Mouse (Mus musculus) urinary bladder, postnatal 4 days (tissue): ENCODE measurements at regions not wholly inside any gene's neighbourhood (a gene's known extent, or its start where the extent isn't known, plus 50 kb on each side); places are given as distances from the start of the nearest gene placed in this dataset.

ENCODE experiments used
- DNase-seq, 2 experiments: peaks; one replicate each; pipeline ENCODE4 v3.0.0; 2021 to 2022; ENCODE audit warnings: low spot score in 2 of 2

DNA sequence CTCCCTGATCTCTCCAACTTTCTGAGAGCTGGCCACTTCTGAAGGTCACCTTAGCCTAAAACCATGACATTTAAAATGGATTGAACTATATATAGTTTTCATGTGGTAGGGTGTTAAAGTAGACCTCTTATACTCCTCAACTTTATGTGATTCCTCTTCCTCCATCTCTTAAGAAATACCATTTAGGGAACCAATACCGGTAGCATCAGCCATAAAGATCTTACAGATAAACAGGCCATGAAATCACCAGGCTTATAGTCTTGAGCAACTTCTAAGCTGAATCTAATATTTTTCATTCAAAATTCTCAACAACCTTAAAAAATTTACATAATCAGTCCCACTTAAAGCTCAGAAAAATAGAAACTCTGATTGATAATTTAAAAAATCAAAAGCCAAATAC, 56.2 kb downstream of the Rpl36a-ps1 start:
- no peak for DNase-seq

- DNase-seq, result no peak
These were observed 56.7 kb downstream of the Rpl36a-ps1 start for GRCm38 (mm10) chr14:98937373-98937772.

- no peak for DNase-seq
These were observed 60.7 kb downstream of the Rpl36a-ps1 start for GRCm38 (mm10) chr14:98933371-98933916.

GRCm38 (mm10) chr14:98929276-98929675, 64.8 kb downstream of the Rpl36a-ps1 start:
- no peak for DNase-seq

GRCm38 (mm10) chr14:98908234-98908633, 85.9 kb downstream of the Rpl36a-ps1 start:
- no peak for DNase-seq

DNA sequence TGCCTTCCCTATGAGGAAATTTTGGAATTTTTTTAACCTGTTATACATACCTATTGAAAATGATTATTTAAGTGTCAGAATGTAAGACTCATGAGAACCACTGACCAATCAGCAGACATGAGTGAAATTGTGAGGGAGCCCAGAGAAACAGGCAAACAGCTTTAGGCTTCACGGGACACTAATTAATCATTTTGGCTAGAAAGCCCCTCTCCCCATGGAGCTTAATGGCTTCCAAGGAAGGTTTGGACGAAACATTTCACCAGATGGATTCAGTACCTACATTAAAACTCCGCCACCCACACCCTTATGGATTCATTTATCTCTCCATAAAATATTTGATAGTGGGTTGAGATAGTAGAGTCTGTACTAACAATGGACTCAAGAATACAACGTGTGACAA, 95.2 kb downstream of the Rpl36a-ps1 start:
- DNase-seq, result no peak

DNA sequence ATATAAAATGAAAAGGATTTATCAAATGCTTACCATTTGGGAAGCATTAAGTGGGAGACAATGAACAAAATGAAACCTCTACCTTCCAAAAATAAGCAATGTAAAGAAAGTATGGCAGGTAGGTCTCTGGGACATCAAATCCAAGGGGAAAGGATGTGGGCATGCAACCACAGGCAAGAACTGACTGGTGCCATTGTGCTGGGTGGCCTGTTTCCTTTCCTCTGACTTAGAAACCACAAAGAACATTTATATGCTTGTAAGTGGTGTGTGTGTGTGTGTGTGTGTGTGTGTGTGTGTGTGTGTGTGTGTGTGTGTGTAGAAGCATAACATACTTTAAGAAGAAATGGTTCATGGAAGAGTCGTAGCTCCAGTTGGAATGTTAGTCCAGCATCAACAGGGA, 96.7 kb downstream of the Rpl36a-ps1 start:
- no peak for DNase-seq

GRCm38 (mm10) chr14:98895933-98896332, 98.2 kb downstream of the Rpl36a-ps1 start:
- no peak for DNase-seq

GRCm38 (mm10) chr14:98892670-98893069, 101.4 kb downstream of the Rpl36a-ps1 start:
- DNase-seq, result no peak

GRCm38 (mm10) chr14:98891252-98891947, 102.7 kb downstream of the Rpl36a-ps1 start:
- no peak for DNase-seq

GRCm38 (mm10) chr14:98887588-98887987, 106.5 kb downstream of the Rpl36a-ps1 start:
- DNase-seq, result no peak

- no peak for DNase-seq
These were observed 107.1 kb downstream of the Rpl36a-ps1 start for GRCm38 (mm10) chr14:98886982-98887381.

DNA sequence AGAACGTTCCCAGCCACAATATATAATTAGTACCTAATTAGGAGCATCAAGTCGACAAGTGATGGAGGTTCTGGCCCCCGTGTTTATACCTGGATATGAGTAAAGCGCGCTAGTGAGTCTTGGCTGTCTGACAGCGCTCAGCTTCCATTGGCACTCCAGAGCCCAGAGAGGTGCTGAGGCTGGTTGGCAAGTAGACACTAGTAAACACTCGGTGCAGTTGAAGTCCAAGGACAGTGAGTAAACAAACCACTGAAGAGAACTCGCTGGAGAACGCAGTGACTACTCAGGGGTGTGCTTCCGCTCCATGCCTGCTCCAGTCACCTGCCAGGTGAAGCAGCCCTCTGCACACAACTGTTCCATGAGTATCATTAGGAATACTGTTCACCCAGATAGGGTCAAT, 111.5 kb downstream of the Rpl36a-ps1 start:
- DNase-seq, result no peak

GRCm38 (mm10) chr14:98877956-98878355, 116.2 kb downstream of the Rpl36a-ps1 start:
- no peak for DNase-seq

DNA sequence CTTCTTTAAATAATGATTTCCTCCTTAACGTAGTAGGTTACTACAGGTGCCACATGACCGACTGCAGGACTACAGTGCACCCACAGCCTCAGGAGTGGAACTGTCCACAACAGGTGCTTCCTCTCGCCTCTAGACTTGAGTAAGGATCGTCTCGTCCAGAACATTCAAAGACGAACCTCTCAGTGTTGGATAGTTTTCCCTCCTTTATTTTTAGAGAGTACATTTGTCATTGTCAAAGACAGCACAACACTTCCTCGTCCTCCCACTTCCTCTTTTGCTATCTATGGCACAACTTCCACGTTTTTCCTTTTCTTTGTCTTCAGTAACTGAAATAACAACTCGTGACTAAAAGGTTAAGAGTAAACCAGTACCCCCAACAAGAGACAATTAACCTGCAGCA, 120.7 kb downstream of the Rpl36a-ps1 start:
- no peak for DNase-seq

GRCm38 (mm10) chr14:98869888-98870287, 124.2 kb downstream of the Rpl36a-ps1 start:
- DNase-seq, result no peak

GRCm38 (mm10) chr14:98866880-98867279, 127.2 kb downstream of the Rpl36a-ps1 start:
- DNase-seq, result no peak

DNA sequence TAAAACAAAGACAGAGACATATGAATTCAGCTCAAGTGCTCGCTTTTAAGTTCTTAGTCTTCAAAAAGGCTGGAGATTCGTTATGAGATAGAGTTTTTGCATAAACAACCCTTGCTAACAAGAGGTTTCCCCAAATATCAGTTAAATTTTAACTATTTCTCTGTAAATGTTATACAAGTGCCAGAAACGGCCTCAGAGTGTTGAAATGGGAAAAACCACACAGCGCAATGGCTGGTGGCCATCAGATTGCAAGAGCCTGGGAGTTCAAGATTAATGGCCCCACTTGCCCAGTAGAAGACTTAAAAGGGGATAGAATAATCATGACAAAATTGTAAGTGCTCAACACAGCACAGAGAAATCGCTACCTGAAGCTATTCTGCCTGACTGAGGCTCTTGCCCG, 130.1 kb downstream of the Rpl36a-ps1 start:
- DNase-seq, result no peak

DNA sequence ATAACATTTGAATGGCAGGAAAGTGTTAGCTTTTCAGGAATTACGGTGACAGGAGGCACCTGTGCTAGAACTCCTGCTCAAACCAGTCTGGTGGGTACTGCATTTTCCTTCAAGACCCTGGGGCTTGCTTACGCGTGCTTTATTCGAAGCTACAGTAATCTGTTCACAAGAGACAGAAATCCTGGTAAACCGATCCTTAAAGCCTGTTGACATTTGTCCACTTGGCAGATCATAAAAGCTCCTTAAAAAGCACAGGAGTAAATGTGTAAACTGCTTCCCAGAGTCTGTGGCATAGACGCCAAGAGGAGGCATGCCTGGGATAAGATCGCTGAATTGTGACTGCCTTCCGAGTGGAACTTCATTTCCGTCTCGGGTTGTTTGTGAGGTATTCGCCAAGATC, 130.5 kb downstream of the Rpl36a-ps1 start:
- no peak for DNase-seq

GRCm38 (mm10) chr14:98862095-98862735, 131.9 kb downstream of the Rpl36a-ps1 start:
- DNase-seq, result no peak

- no peak for DNase-seq
These were observed 135.3 kb downstream of the Rpl36a-ps1 start for GRCm38 (mm10) chr14:98858801-98859200.

DNA sequence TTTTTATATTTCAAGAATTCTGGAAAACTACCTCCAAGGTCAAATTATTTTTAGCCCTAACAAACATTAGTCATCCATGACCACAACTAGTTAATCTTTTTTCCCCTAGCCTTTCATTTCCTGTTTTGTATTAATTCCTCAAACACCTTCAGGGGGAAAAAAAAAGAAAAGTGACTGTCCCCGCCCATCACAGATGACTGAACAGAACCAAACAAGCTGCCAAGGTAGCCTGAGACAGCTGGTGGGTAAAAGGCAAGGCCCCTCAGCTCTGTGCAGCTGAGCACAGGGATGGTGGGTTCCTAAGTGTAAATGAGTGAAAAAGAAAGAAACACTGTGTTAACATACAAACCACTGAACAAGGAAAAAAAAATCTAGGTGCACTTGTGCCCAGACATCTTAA, 145.6 kb downstream of the Rpl36a-ps1 start:
- DNase-seq, result no peak

DNA sequence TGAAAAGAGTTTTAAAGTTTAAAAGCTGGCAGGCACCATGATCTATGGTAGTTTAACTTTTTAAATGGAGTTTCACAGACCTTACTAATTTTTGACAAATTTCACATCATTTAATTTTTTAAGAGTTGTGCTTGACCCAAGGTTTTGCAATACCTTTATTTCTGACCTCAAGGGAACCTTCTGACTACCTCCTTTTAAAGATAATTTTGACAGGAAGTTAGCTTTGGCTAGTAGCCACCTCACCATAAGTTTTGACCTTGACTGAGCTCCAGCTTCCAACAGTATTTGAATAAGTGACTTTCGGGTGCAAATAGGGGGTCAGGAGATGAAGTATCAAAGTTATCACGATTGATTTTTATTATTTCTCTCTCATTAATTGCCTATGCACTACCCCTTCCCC, 149.9 kb downstream of the Rpl36a-ps1 start:
- DNase-seq, result no peak
